Mouse (Mus musculus) hindbrain, postnatal 0 days (tissue): ENCODE results near the gene Lrig1. TPM values are rescaled to one million over a fixed set of nuclear protein-coding genes. Genes with fewer than 3 reads are reported as not detected.

Experiments
- ATAC-seq: fragments of 200-750 bp; cut with Nextera tagmentation; 2 replicates; pipeline ENCODE4 v1.8.0; 2017; ENCODE audit warnings: mild to moderate bottlenecking, moderate TSS enrichment, moderate library complexity
- DNase-seq: peaks from one replicate; pipeline ENCODE4 v3.0.0-alpha.2; 2015; ENCODE audit warnings: low spot score
- H3K27ac ChIP-seq: fragments of 300-500 bp; sonication (generic); 2 replicates; pipeline ENCODE4 v1.5.1; 2014; ENCODE audit warnings: mild to moderate bottlenecking
- H3K27me3 ChIP-seq: fragments of 300-500 bp; sonication (generic); 2 replicates; pipeline ENCODE4 v1.6.1; 2014; ENCODE audit warnings: low read length, mixed read lengths; ENCODE audit not compliant: insufficient read depth
- H3K36me3 ChIP-seq: fragments of 300-500 bp; sonication (generic); 2 replicates; pipeline ENCODE4 v1.6.1; 2014; ENCODE audit warnings: low read length, mixed read lengths; ENCODE audit not compliant: insufficient read depth
- H3K4me1 ChIP-seq: fragments of 300-500 bp; sonication (generic); 2 replicates; pipeline ENCODE4 v1.6.1; 2014; ENCODE audit warnings: antibody characterized with exemption, low read length, mixed read lengths; ENCODE audit not compliant: insufficient read depth
- H3K4me2 ChIP-seq: fragments of 300-500 bp; sonication (generic); 2 replicates; pipeline ENCODE4 v1.6.1; 2014; ENCODE audit warnings: low read depth, mild to moderate bottlenecking, low read length, moderate library complexity, mixed read lengths
- H3K4me3 ChIP-seq: fragments of 300-500 bp; sonication (generic); 2 replicates; pipeline ENCODE4 v1.5.1; 2014; ENCODE audit warnings: low read length
- H3K9ac ChIP-seq: fragments of 300-500 bp; sonication (generic); replicated peaks from 2 replicates; pipeline ENCODE4 v1.6.1; 2014; ENCODE audit warnings: mild to moderate bottlenecking, low read length, moderate library complexity, mixed read lengths
- H3K9me3 ChIP-seq: fragments of 300-500 bp; sonication (generic); 2 replicates; pipeline ENCODE4 v1.6.1; 2016; ENCODE audit warnings: low read length, mixed read lengths
- CTCF ChIP-seq: IDR thresholded peaks from 2 replicates; pipeline ENCODE4 v1.5.1; 2016; ENCODE audit warnings: antibody characterized with exemption, control low read depth, low read depth
- WGBS: fragments of 180-500 bp; shearing (Covaris S2); extraction: QIAGEN DNeasy Blood & Tissue Kit; methylation state at CpG from one replicate; pipeline ENCODE4 v1.1.7; 2014; 5-methylcytosine and 5-hydroxymethylcytosine counted together
- polyA plus RNA-seq: library from polyadenylated mRNA; unstranded; fragments of >200 nt; fragmentation: Nextera tagmentation; extraction: Ambion mirVana; gene quantifications from 2 replicates; pipeline ENCODE4 v1.2.1, GENCODE M21; 2015
- total RNA-seq: library from RNA; depleted of rRNA; stranded (reverse); fragments of >200 nt; gene quantifications from 2 replicates; pipeline ENCODE4 v1.2.3, GENCODE M21; 2014

Gene Lrig1
- total and polyA plus RNA-seq, 2 experiments from 2014 or later: 23.0 to 146 TPM

DNA sequence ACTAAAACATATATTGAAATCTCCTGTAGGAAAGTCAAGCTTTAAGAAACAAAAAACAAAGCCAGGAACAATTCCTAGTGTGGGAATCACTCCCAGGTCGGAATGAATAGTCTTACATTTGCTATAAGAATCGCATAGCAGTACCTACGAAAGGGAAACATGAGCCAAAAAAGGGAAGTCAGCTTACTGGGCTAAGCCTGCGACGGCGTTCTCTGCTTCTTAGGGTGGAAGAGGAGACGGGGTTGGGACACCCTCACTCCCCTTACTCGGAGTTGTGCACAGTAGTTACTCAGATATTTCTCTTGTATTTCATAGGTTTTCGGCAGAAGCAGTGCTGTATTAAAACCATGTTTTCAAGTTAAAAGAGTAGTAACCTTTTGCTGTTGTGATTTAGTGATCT is 117.9 kb downstream of the Lrig1 start:
- Histone ChIP-seq H3K27me3 (no peaks in the 10 kb centered on the region), H3K4me2 (no peak overlapping the region), H3K27ac (no peak overlapping the region), H3K4me1 (no peaks in the 10 kb centered on the region), H3K9me3 (no peaks in the 10 kb centered on the region), H3K4me3 (no peak overlapping the region), H3K9ac (no peak overlapping the region), H3K36me3 (no peaks in the 10 kb centered on the region)
- TF ChIP-seq CTCF: no peak
- ATAC-seq (no peak), DNase-seq (no peak)
- WGBS: 86% methylated on average over 9 of the region's 9 CpGs

GRCm38 (mm10) chr6:94577991-94578390 is 122.0 kb downstream of the Lrig1 start:
- Histone ChIP-seq H3K9me3 (no peaks in the 10 kb centered on the region), H3K27ac (no peak overlapping the region), H3K36me3 (no peaks in the 10 kb centered on the region), H3K27me3 (no peaks in the 10 kb centered on the region), H3K4me2 (no peak overlapping the region), H3K4me3 (no peak overlapping the region), H3K9ac (no peak overlapping the region), H3K4me1 (no peaks in the 10 kb centered on the region)
- DNase-seq (peak; percentile 49), ATAC-seq (peak; percentile 88)
- TF ChIP-seq CTCF: no peak
- 26% methylated on average over 8 of the region's 8 CpGs for WGBS

- no peaks in the 10 kb centered on the region for H3K4me1 ChIP-seq
- TF ChIP-seq CTCF: no peak
- WGBS: 21% methylated on average over 9 of the region's 9 CpGs
- no peak overlapping the region for H3K9ac ChIP-seq
- H3K27ac ChIP-seq: peak overlapping the region; percentile 63; the same call in 1 of the 2 replicates
- DNase-seq: peak; percentile 60
- H3K4me3 ChIP-seq: no peak overlapping the region
- H3K4me2 ChIP-seq: 0 out of 2 replicates have a peak overlapping the region, but pooled peaks have one; percentile 14
- H3K9me3 ChIP-seq: no peaks in the 10 kb centered on the region
- H3K27me3 ChIP-seq: no peaks in the 10 kb centered on the region
- no peaks in the 10 kb centered on the region for H3K36me3 ChIP-seq
- ATAC-seq: peak; percentile 53; the same call in 1 of the 2 replicates
Observed at GRCm38 (mm10) chr6:94575526-94576166, 124.3 kb downstream of the Lrig1 start.

- DNase-seq (no peak), ATAC-seq (no peak)
- Histone ChIP-seq H3K36me3 (no peaks in the 10 kb centered on the region), H3K27ac (no peak overlapping the region), H3K4me2 (no peak overlapping the region), H3K4me3 (no peak overlapping the region), H3K9ac (no peak overlapping the region), H3K9me3 (no peaks in the 10 kb centered on the region), H3K4me1 (no peaks in the 10 kb centered on the region), H3K27me3 (no peaks in the 10 kb centered on the region)
- 91% methylated on average over 2 of the region's 2 CpGs for WGBS
- no peak for TF ChIP-seq CTCF
Observed at GRCm38 (mm10) chr6:94568040-94568439, 131.9 kb downstream of the Lrig1 start.

DNA sequence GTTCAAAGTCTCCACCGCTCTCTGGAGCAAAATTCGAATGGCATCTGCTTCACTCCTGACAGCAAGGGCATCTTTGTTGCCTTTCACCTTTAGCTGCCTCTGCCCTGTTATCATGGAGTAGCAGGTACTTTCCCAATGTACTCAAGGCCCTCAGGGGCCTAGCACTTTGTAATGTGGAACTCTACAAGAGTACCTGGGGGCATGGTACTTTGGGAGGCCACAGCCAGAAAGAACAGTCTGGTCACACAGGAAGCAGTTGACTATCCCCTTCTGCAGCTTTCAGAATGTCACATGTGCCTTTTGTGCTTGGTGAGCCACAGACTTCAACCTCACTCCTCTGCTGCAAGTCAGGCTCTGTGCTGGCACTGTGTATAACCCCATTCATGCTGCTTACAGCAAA is 134.2 kb downstream of the Lrig1 start:
- 93% methylated on average over 2 of the region's 2 CpGs for WGBS
- Histone ChIP-seq H3K4me3 (no peak overlapping the region), H3K36me3 (no peaks in the 10 kb centered on the region), H3K9me3 (no peaks in the 10 kb centered on the region), H3K27me3 (no peaks in the 10 kb centered on the region), H3K4me2 (no peak overlapping the region), H3K4me1 (no peaks in the 10 kb centered on the region), H3K9ac (no peak overlapping the region), H3K27ac (no peak overlapping the region)
- DNase-seq: no peak
- ATAC-seq: no peak
- no peak for TF ChIP-seq CTCF

- no peaks in the 10 kb centered on the region for H3K9me3 ChIP-seq
- H3K4me1 ChIP-seq: no peaks in the 10 kb centered on the region
- no peaks in the 10 kb centered on the region for H3K27me3 ChIP-seq
- no peaks in the 10 kb centered on the region for H3K36me3 ChIP-seq
- no peak overlapping the region for H3K27ac ChIP-seq
- peak; percentile 56 for TF ChIP-seq CTCF
- peak; percentile 31 for DNase-seq
- no peak overlapping the region for H3K4me3 ChIP-seq
- H3K9ac ChIP-seq: no peak overlapping the region
- no peak overlapping the region for H3K4me2 ChIP-seq
- ATAC-seq: no peak
- WGBS: 60% methylated on average over 8 of the region's 8 CpGs
Observed at GRCm38 (mm10) chr6:94563203-94563940, 136.6 kb downstream of the Lrig1 start.

- ATAC-seq: no peak
- H3K27ac ChIP-seq: no peak overlapping the region
- DNase-seq: no peak
- no peaks in the 10 kb centered on the region for H3K27me3 ChIP-seq
- no peak for TF ChIP-seq CTCF
- no peak overlapping the region for H3K4me2 ChIP-seq
- H3K9me3 ChIP-seq: no peaks in the 10 kb centered on the region
- no peak overlapping the region for H3K9ac ChIP-seq
- no peaks in the 10 kb centered on the region for H3K36me3 ChIP-seq
- no peaks in the 10 kb centered on the region for H3K4me1 ChIP-seq
- no peak overlapping the region for H3K4me3 ChIP-seq
- 73% methylated on average over 1 of the region's 1 CpGs for WGBS
Observed at GRCm38 (mm10) chr6:94561346-94561745, 138.6 kb downstream of the Lrig1 start.
